Mouse (Mus musculus) liver, embryonic 13.5 days (tissue): ENCODE measurements around the gene Lrig1. TPM values are rescaled to one million over a fixed set of nuclear protein-coding genes. Genes with fewer than 3 reads are reported as not detected.
"Not testable (repeated sequence)": the region's sequence is repeated elsewhere in the genome, so short reads cannot be mapped to it uniquely, and the experiment has no call there.

Experiments used
- ATAC-seq: fragments of 200-750 bp; cut with Nextera tagmentation; 2 replicates; pipeline ENCODE4 v1.8.0; 2017; ENCODE audit warnings: low read depth, mild to moderate bottlenecking, moderate number of reproducible peaks, moderate library complexity
- DNase-seq: peaks from one replicate; pipeline ENCODE4 v3.0.0; 2022
- H3K27ac ChIP-seq: fragments of 300-500 bp; sonication (generic); 2 replicates; pipeline ENCODE4 v1.5.1; 2015; ENCODE audit warnings: moderate library complexity, mild to moderate bottlenecking, inconsistent platforms
- H3K27me3 ChIP-seq: fragments of 300-500 bp; sonication (generic); 2 replicates; pipeline ENCODE4 v1.6.1; 2015; ENCODE audit warnings: mild to moderate bottlenecking, inconsistent platforms
- H3K36me3 ChIP-seq: fragments of 300-500 bp; sonication (generic); 2 replicates; pipeline ENCODE4 v1.6.1; 2015; ENCODE audit warnings: mild to moderate bottlenecking, inconsistent platforms
- H3K4me1 ChIP-seq: fragments of 300-500 bp; sonication (generic); replicated peaks from 2 replicates; pipeline ENCODE4 v1.6.1; 2015; ENCODE audit warnings: inconsistent platforms
- H3K4me2 ChIP-seq: fragments of 300-500 bp; sonication (generic); 2 replicates; pipeline ENCODE4 v1.6.1; 2015; ENCODE audit warnings: inconsistent platforms, mild to moderate bottlenecking, moderate library complexity
- H3K4me3 ChIP-seq: fragments of 300-500 bp; sonication (generic); replicated peaks from 2 replicates; pipeline ENCODE4 v1.5.1; 2015; ENCODE audit warnings: mild to moderate bottlenecking, inconsistent platforms
- H3K9ac ChIP-seq: fragments of 300-500 bp; sonication (generic); 2 replicates; pipeline ENCODE4 v1.6.1; 2015; ENCODE audit warnings: mild to moderate bottlenecking, inconsistent platforms
- H3K9me3 ChIP-seq: fragments of 300-500 bp; sonication (generic); replicated peaks from 2 replicates; pipeline ENCODE4 v1.6.1; 2016; ENCODE audit warnings: inconsistent platforms
- WGBS: fragments of 180-500 bp; shearing (Covaris S2); methylation state at CpG from one replicate; pipeline ENCODE4 v1.1.7; 2015; ENCODE audit not compliant: insufficient replicate concordance; 5-methylcytosine and 5-hydroxymethylcytosine counted together
- microRNA-seq: library from miRNA; unstranded; fragments of <30 nt; microRNA quantifications from one replicate; pipeline ENCODE4, GENCODE M21; 2016
- polyA plus RNA-seq: library from polyadenylated mRNA; unstranded; fragments of >200 nt; fragmentation: Nextera tagmentation; extraction: Ambion mirVana; gene quantifications from 2 replicates; pipeline ENCODE4 v1.2.1, GENCODE M21; 2015

Lrig1 gene
- polyA plus RNA-seq, 1 experiment from 2014 or later: 1.6 TPM

DNA sequence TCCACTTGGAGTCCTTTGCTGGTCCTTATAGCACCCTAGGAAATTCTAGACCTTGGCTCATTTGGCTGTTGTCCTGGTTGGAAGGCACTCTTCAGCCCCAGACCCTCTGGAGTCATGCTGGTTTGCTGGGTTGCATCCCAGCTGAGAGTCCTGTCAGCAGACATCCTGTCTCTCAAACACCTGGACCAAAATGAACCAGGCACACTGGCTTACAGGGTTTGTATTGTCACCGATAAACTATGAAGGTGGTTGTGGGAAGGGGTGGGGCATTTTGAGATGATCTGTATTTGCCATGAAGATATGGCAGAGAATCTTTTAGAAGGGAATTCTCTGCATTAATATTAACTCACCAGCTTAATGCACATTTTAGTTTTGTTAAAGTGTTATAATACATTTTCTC lies 139.1 kb downstream of the Lrig1 start:
- Histone ChIP-seq H3K27me3 (no peaks in the 10 kb centered on the region), H3K4me3 (no peak overlapping the region)
- no peak for DNase-seq

GRCm38 (mm10) chr6:94558603-94559002 lies 141.4 kb downstream of the Lrig1 start:
- not testable (repeated sequence) for H3K4me2 ChIP-seq, H3K9ac ChIP-seq, H3K27ac ChIP-seq, H3K36me3 ChIP-seq, H3K4me3 ChIP-seq, H3K27me3 ChIP-seq, H3K9me3 ChIP-seq, DNase-seq, ATAC-seq, H3K4me1 ChIP-seq
- 73% methylated on average over 1 of the region's 1 CpGs for WGBS

More for the DNA sequence above, 139.1 kb downstream of the Lrig1 start:
- Histone ChIP-seq H3K9me3 (no peaks in the 10 kb centered on the region), H3K4me1 (no peaks in the 10 kb centered on the region), H3K9ac (no peak overlapping the region), H3K4me2 (no peak overlapping the region), H3K27ac (no peak overlapping the region), H3K36me3 (no peaks in the 10 kb centered on the region)
- 60% methylated on average over 1 of the region's 1 CpGs for WGBS
- no peak for ATAC-seq

Small RNAs within 50 kb of the gene (microRNA-seq; reads per million reads assigned to microRNA genes)
- gene Mir7041: not detected

Other genes with a start within 250 kb of the Lrig1 start
- 3.5 and 3.9 TPM in 2 replicates for gene Slc25a26, start 199.8 kb downstream of the Lrig1 start, polyA plus RNA-seq